Mouse (Mus musculus) embryonic stem cell, embryonic (primary cell): ENCODE results near the gene Adamtsl5.

ENCODE experiments used
- CTCF ChIA-PET, 4 experiments: fragments of 300-600 bp in 2 of 4; fragments of 350-600 bp in 2 of 4; sonication (Branson Sonifier 250); formaldehyde crosslinking; loops; one replicate each; lab custom pipeline; 2022; ENCODE audit warnings: inconsistent platforms in 2 of 4; lab: Charles Lee
- POLR2A ChIA-PET, 4 experiments: fragments of 300-600 bp in 2 of 4; fragments of 350-600 bp in 2 of 4; sonication (Branson Sonifier 250); formaldehyde crosslinking; loops; one replicate each; lab custom pipeline; 2022; ENCODE audit warnings: antibody characterized with exemption in 4 of 4, inconsistent platforms in 1 of 4; lab: Charles Lee

The Adamtsl5 gene

DNA sequence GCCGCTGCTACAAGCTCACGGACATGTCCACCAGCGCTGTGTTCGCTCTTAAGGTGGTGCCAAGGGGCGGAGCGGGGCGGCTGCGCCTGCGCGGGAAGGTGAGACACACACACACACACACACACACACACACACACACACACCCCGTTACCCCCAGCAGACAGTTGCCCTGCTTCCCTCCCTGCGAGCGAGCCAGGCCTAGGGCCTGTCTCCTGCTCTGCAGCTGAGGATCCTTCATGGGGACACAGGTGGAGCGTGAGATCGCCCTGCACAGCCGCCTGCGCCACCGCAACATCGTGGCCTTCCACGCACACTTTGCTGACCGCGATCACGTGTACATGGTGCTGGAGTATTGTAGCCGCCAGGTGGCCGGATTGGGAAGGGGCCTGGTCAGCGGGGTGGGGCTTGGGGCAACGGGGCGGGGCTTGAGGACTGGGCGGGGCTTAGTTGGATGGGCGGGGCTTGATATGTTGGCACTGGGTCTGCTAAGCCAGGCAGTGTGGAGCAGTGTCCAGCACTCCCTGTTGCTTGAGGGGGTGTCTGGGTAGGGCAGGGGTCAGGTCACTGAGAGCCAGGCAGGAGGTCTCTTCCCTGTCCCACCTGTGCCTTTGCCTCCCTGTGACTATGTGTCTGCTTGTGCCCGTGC is 9.9 kb upstream of the Adamtsl5 start:
- ChIA-PET CTCF (interaction anchor here in 3 of 4 experiments (1.0 to 2.0 kb wide), 7 partner anchors 9 to 199 kb away, joined by 3 to 14 read pairs (median 5); partner anchors contain the start of gene Atp8b3 (in 1 of the 3)), POLR2A (interaction anchor here in 2 of 4 experiments (0.6 to 3.1 kb wide), 18 partner anchors 10 to 318 kb away, joined by 3 to 13 read pairs (median 5); partner anchors contain the start of genes Adamtsl5 (in 1 of the 2), Mum1 (in 1 of the 2) and Pcsk4 (in 1 of the 2))

DNA sequence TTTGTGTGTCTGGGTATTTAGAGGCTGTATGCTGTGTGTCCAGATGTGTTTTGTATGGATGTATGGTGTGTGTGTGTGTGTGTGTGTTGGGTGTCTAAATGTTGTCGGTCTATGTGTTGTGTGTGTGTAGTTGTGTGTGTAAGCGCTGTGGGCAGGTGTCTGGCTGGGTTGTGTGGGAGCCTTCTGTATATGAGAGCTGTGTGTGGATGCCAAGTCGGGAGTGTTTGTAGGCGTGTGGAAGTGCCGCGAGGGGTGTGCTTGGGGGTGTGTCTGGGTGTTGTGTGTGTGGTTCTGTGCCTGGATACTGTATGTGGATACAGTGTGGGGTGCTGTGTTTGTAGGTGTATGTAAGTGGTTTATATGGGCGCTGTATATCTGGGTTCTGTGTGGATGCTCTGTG is 9.1 kb upstream of the Adamtsl5 start:
- ChIA-PET POLR2A (interaction anchor here in 2 of 4 experiments (0.7 to 3.1 kb wide), 20 partner anchors 9 to 373 kb away, joined by 3 to 13 read pairs (median 5); partner anchors contain the start of genes Adamtsl5 (in 1 of the 2), Mum1 (in 1 of the 2) and Pcsk4 (in 1 of the 2)), CTCF (interaction anchor here (0.6 to 2.0 kb wide), 10 partner anchors 9 to 200 kb away, joined by 3 to 14 read pairs (median 4); partner anchors contain the start of gene Atp8b3 (in 1 of the 4))

- ChIA-PET POLR2A (interaction anchor here (0.6 to 3.1 kb wide), 25 partner anchors 11 to 372 kb away, joined by 3 to 13 read pairs (median 3); partner anchors contain the start of genes Rps15 (in 2 of the 4), Mum1 (in 1 of the 4), Pcsk4 (in 1 of the 4) and Reep6 (in 1 of the 4)), CTCF (interaction anchor here in 3 of 4 experiments (0.6 to 2.0 kb wide), 12 partner anchors 8 to 343 kb away, joined by 3 to 6 read pairs (median 5); partner anchors contain the start of gene Atp8b3 (in 1 of the 3))
Measured at GRCm38 (mm10) chr10:80356737-80357136, 8.5 kb upstream of the Adamtsl5 start.

GRCm38 (mm10) chr10:80356001-80356682 is 7.9 kb upstream of the Adamtsl5 start, which contains the start of gene Plk5:
TSS of gene Plk5 (plus strand) at chr10:80356459.
- ChIA-PET CTCF (interaction anchor here in 3 of 4 experiments (0.6 to 2.0 kb wide), 6 partner anchors 7 to 343 kb away, joined by 5 to 6 read pairs (median 6); no protein-coding TSS in a partner anchor), POLR2A (interaction anchor here (0.6 to 3.1 kb wide), 23 partner anchors 12 to 372 kb away, joined by 3 to 13 read pairs (median 4); partner anchors contain the start of genes Rps15 (in 2 of the 4), Mum1 (in 1 of the 4), Pcsk4 (in 1 of the 4) and Reep6 (in 1 of the 4))

DNA sequence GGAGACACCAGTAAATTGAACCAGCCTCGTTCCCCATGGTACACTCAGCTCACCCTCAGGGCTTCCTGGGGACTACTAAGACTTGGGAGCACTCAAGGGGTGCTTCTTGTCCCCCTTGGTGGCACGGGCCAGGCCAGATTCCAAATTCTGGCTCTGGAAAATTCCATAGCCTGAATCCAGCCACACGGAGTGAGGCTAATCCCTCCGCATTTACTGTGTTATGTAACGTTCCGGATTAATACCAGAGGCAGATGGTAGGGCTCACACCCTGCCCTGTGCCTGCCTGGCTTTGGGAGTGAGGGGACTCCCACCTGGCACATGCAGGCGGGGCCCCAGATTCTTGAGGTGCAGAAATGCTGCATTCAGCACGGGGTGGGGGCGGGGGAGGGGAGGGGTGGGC is 7.2 kb upstream of the Adamtsl5 start:
- CTCF ChIA-PET = interaction anchor here in 2 of 4 experiments (0.6 to 1.2 kb wide), 3 partner anchors 18 to 463 kb away, joined by 4 to 7 read pairs (median 4); no protein-coding TSS in a partner anchor
- POLR2A ChIA-PET = interaction anchor here in 2 of 4 experiments (0.5 to 3.1 kb wide), 3 partner anchors 11 to 1981 kb away, joined by 3 to 13 read pairs (median 10); no protein-coding TSS in a partner anchor

GRCm38 (mm10) chr10:80352727-80353126 is 4.5 kb upstream of the Adamtsl5 start:
- POLR2A ChIA-PET = interaction anchor here in 2 of 4 experiments (0.9 to 1.7 kb wide), 5 partner anchors 12 to 308 kb away, joined by 3 to 6 read pairs (median 4); partner anchors contain the start of genes Pcsk4 (in 1 of the 2), Reep6 (in 1 of the 2) and Rps15 (in 1 of the 2)
- CTCF ChIA-PET = interaction anchor here in 2 of 4 experiments (0.7 to 2.9 kb wide), 5 partner anchors 19 to 174 kb away, joined by 3 to 49 read pairs (median 3); no protein-coding TSS in a partner anchor

GRCm38 (mm10) chr10:80351896-80352295 is 3.7 kb upstream of the Adamtsl5 start:
- ChIA-PET CTCF (interaction anchor here (0.6 to 2.9 kb wide), 23 partner anchors 9 to 215 kb away, joined by 3 to 49 read pairs (median 4); partner anchors contain the start of genes Pcsk4 (in 1 of the 4) and Reep6 (in 1 of the 4)), POLR2A (interaction anchor here in 3 of 4 experiments (0.6 to 2.0 kb wide), 18 partner anchors 9 to 367 kb away, joined by 3 to 7 read pairs (median 4); partner anchors contain the start of genes Rps15 (in 2 of the 3), Cbarp (in 1 of the 3), Pcsk4 (in 1 of the 3) and Reep6 (in 1 of the 3))

GRCm38 (mm10) chr10:80350292-80350691 is 2.1 kb upstream of the Adamtsl5 start:
- ChIA-PET CTCF (interaction anchor here (0.6 to 2.9 kb wide), 87 partner anchors 8 to 548 kb away, joined by 3 to 49 read pairs (median 4); partner anchors contain the start of genes Pcsk4 (in 3 of the 4), Reep6 (in 3 of the 4), Apc2 (in 2 of the 4) and Kiss1r (in 1 of the 4)), POLR2A (interaction anchor here in 3 of 4 experiments (0.6 to 2.0 kb wide), 33 partner anchors 9 to 366 kb away, joined by 3 to 13 read pairs (median 4); partner anchors contain the start of genes Rps15 (in 2 of the 3), Apc2 (in 1 of the 3), Atp8b3 (in 1 of the 3) and Cirbp (in 1 of the 3))

GRCm38 (mm10) chr10:80348981-80349380 is 769 bp upstream of the Adamtsl5 start:
- POLR2A ChIA-PET = interaction anchor here (0.6 to 1.6 kb wide), 10 partner anchors 9 to 181 kb away, joined by 3 to 6 read pairs (median 3); partner anchors contain the start of genes Rps15 (in 2 of the 4), Apc2 (in 1 of the 4), Dazap1 (in 1 of the 4) and Gamt (in 1 of the 4)
- CTCF ChIA-PET = interaction anchor here (0.6 to 1.8 kb wide), 26 partner anchors 8 to 217 kb away, joined by 3 to 16 read pairs (median 4); partner anchors contain the start of genes Pcsk4 (in 2 of the 4), Apc2 (in 1 of the 4), Atp8b3 (in 1 of the 4) and Cirbp (in 1 of the 4)

GRCm38 (mm10) chr10:80347514-80347967 is 671 bp downstream of the Adamtsl5 start:
- CTCF ChIA-PET = interaction anchor here in 3 of 4 experiments (0.7 to 1.6 kb wide), 4 partner anchors 26 to 43 kb away, joined by 3 to 6 read pairs (median 5); no protein-coding TSS in a partner anchor
- POLR2A ChIA-PET = interaction anchor here in 2 of 4 experiments (1.2 kb wide), 2 partner anchors 50 to 179 kb away, joined by 3 to 4 read pairs; no protein-coding TSS in a partner anchor

DNA sequence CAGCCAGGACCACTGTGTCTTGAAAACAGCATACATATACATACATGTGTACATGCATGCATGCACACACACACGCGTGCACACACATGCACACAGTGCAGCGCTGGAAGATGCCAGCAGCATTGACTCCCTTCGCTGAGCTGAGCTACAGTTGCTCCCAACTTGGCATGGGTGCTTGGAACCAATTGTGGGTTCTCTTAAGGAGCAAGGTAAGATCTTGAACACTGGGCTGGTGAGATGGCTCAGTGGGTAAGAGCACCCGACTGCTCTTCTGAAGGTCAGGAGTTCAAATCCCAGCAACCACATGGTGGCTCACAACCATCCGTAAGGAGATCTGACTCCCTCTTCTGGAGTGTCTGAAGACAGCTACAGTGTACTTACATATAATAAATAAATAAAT is 2.3 kb downstream of the Adamtsl5 start:
- ChIA-PET POLR2A (interaction anchor here in 3 of 4 experiments (0.9 to 3.7 kb wide), 11 partner anchors 9 to 178 kb away, joined by 3 to 25 read pairs (median 5); partner anchors contain the start of genes Rps15 (in 2 of the 3), Apc2 (in 1 of the 3), Mum1 (in 1 of the 3) and Pcsk4 (in 1 of the 3)), CTCF (interaction anchor here in 3 of 4 experiments (0.6 to 1.6 kb wide), 10 partner anchors 28 to 171 kb away, joined by 3 to 11 read pairs (median 4); partner anchors contain the start of gene Apc2 (in 1 of the 3))

- CTCF ChIA-PET = interaction anchor here (0.5 to 1.4 kb wide), 12 partner anchors 26 to 559 kb away, joined by 3 to 14 read pairs (median 4); partner anchors contain the start of gene Rps15 (in 1 of the 4)
- POLR2A ChIA-PET = interaction anchor here in 3 of 4 experiments (0.6 to 3.7 kb wide), 17 partner anchors 8 to 177 kb away, joined by 3 to 25 read pairs (median 5); partner anchors contain the start of genes Pcsk4 (in 2 of the 3), Rps15 (in 2 of the 3), Apc2 (in 1 of the 3) and Plk5 (in 1 of the 3)
Measured at GRCm38 (mm10) chr10:80345122-80345521, 3.1 kb downstream of the Adamtsl5 start.

- ChIA-PET POLR2A (interaction anchor here (0.6 to 5.2 kb wide), 23 partner anchors 9 to 332 kb away, joined by 3 to 60 read pairs (median 6); partner anchors contain the start of genes Pcsk4 (in 2 of the 4), Plk5 (in 2 of the 4), Rps15 (in 2 of the 4) and 1600002K03Rik (in 1 of the 4)), CTCF (interaction anchor here in 3 of 4 experiments (0.6 to 5.3 kb wide), 8 partner anchors 30 to 332 kb away, joined by 3 to 27 read pairs (median 4); partner anchors contain the start of genes Apc2 (in 1 of the 3), Atp8b3 (in 1 of the 3) and Rps15 (in 1 of the 3))
Measured at GRCm38 (mm10) chr10:80344131-80344661, 4.0 kb downstream of the Adamtsl5 start.

DNA sequence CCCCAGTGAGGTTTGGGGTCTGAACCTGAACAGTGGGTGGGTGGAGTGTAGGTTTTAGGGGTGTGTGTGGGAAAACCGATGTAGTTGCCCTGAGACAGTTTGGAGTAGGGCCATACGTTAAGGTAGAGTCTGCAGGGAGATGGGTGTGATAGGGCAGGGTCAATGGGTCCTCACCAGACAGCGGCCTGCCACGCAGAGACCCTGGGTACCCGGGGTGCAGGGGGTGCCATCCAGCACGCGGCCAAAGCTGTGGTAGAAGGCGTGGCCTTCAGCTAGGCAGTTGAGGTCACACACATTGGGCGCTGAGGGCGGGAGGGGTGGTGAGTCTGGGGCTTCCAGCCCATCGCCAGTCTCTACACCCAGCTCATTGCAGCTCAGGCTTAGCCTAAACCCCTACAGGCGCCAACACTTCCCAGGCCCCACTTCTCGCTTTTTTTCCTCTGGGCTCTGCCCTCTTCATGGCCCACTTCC is 4.8 kb downstream of the Adamtsl5 start:
- ChIA-PET POLR2A (interaction anchor here in 3 of 4 experiments (0.6 to 5.2 kb wide), 44 partner anchors 8 to 953 kb away, joined by 3 to 60 read pairs (median 4); partner anchors contain the start of genes Pcsk4 (in 2 of the 3), Plk5 (in 2 of the 3), Reep6 (in 2 of the 3) and Rps15 (in 2 of the 3)), CTCF (interaction anchor here (0.6 to 5.3 kb wide), 29 partner anchors 8 to 538 kb away, joined by 3 to 27 read pairs (median 4); partner anchors contain the start of genes Pcsk4 (in 2 of the 4), Reep6 (in 2 of the 4), Apc2 (in 1 of the 4) and Atp8b3 (in 1 of the 4))
